Mouse (Mus musculus) lung, postnatal 0 days (tissue): ENCODE data around the gene Mink1.
"Not testable (repeated sequence)": the region's sequence is repeated elsewhere in the genome, so short reads cannot be mapped to it uniquely, and the experiment has no call there.

Experiments used
- CTCF ChIP-seq: IDR thresholded peaks from 2 replicates; pipeline ENCODE4 v1.5.1; 2016; ENCODE audit warnings: antibody characterized with exemption, mild to moderate bottlenecking
- EP300 ChIP-seq: IDR thresholded peaks from 2 replicates; pipeline ENCODE4 v1.6.1; 2016; ENCODE audit warnings: antibody characterized with exemption, mild to moderate bottlenecking, control low read depth

DNA sequence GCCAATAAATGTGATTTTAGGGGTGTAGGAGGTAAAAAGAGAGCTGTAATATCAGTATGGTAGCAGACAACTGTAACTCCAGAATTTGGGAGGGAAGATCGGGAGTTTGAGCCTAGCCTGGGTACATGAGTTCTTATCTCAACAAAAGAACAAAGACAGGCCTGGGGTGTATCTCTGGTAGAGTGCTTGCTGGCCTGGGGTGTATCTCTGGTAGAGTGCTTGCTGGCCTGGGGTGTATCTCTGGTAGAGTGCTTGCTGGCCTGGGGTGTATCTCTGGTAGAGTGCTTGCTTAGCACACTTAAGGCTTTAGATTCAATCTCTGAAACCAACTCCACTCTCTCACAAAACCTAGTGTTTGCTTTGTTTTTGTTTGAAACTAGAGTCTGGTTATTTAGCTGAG is 7.9 kb downstream of the Mink1 start:
- not testable (repeated sequence) for TF ChIP-seq CTCF, EP300
